Mouse (Mus musculus) spleen, embryonic (tissue): ENCODE results near the gene 1500015O10Rik.

Source experiments
- CTCF ChIA-PET: fragments of 350-600 bp; sonication (Branson Sonifier 250); formaldehyde crosslinking; loops from one replicate; lab custom pipeline; 2022; lab: Charles Lee

Gene 1500015O10Rik

GRCm38 (mm10) chr1:43730491-43730924 is at the start of gene 1500015O10Rik:
Gene 1500015O10Rik (plus strand): TSS chr1:43730602.
- CTCF ChIA-PET: no interaction called here

GRCm38 (mm10) chr1:43689983-43690382 is 40.4 kb upstream of the 1500015O10Rik start:
- CTCF ChIA-PET: no interaction called here

GRCm38 (mm10) chr1:43690507-43690906 is 39.9 kb upstream of the 1500015O10Rik start:
- CTCF ChIA-PET: no interaction called here

GRCm38 (mm10) chr1:43694076-43694475 is 36.3 kb upstream of the 1500015O10Rik start:
- CTCF ChIA-PET: interaction anchor here (0.6 kb wide), 1 partner anchor 12 kb away, joined by 7 read pairs; no protein-coding TSS in a partner anchor

- CTCF ChIA-PET: no interaction called here
Observed at GRCm38 (mm10) chr1:43694851-43695545, 35.4 kb upstream of the 1500015O10Rik start.

- CTCF ChIA-PET: interaction anchor here (0.6 kb wide), 1 partner anchor 111 kb away, joined by 3 read pairs; no protein-coding TSS in a partner anchor
Observed at GRCm38 (mm10) chr1:43698577-43699000, 31.8 kb upstream of the 1500015O10Rik start.

GRCm38 (mm10) chr1:43714841-43715240 is 15.6 kb upstream of the 1500015O10Rik start:
- CTCF ChIA-PET: no interaction called here

GRCm38 (mm10) chr1:43717967-43718366 is 12.4 kb upstream of the 1500015O10Rik start:
- CTCF ChIA-PET: no interaction called here

- CTCF ChIA-PET: interaction anchor here (1.0 kb wide), 1 partner anchor 22 kb away, joined by 7 read pairs; no protein-coding TSS in a partner anchor
Observed at GRCm38 (mm10) chr1:43718793-43719192, 11.6 kb upstream of the 1500015O10Rik start.

- CTCF ChIA-PET: no interaction called here
Observed at GRCm38 (mm10) chr1:43722459-43722858, 7.9 kb upstream of the 1500015O10Rik start.

- CTCF ChIA-PET: interaction anchor here (0.6 kb wide), 1 partner anchor 27 kb away, joined by 3 read pairs; no protein-coding TSS in a partner anchor
Observed at GRCm38 (mm10) chr1:43732100-43732499, 1.7 kb downstream of the 1500015O10Rik start.

- CTCF ChIA-PET: interaction anchor here (0.6 kb wide), 1 partner anchor 26 kb away, joined by 3 read pairs; no protein-coding TSS in a partner anchor
Observed at GRCm38 (mm10) chr1:43732657-43733056, 2.3 kb downstream of the 1500015O10Rik start.

GRCm38 (mm10) chr1:43737812-43738518 is 7.6 kb downstream of the 1500015O10Rik start:
- CTCF ChIA-PET: no interaction called here

GRCm38 (mm10) chr1:43738519-43738894 is 8.1 kb downstream of the 1500015O10Rik start:
- CTCF ChIA-PET: no interaction called here

GRCm38 (mm10) chr1:43754448-43755312 is 24.3 kb downstream of the 1500015O10Rik start:
- CTCF ChIA-PET: interaction anchor here (0.6 kb wide), 1 partner anchor 292 kb away, joined by 7 read pairs; no protein-coding TSS in a partner anchor

GRCm38 (mm10) chr1:43760085-43760484 is 29.7 kb downstream of the 1500015O10Rik start:
- CTCF ChIA-PET: interaction anchor here (1.1 kb wide), 1 partner anchor 139 kb away, joined by 3 read pairs; no protein-coding TSS in a partner anchor

- CTCF ChIA-PET: no interaction called here
Observed at GRCm38 (mm10) chr1:43764481-43764880, 34.1 kb downstream of the 1500015O10Rik start.

- CTCF ChIA-PET: interaction anchor here (0.6 kb wide), 1 partner anchor 314 kb away, joined by 3 read pairs; no protein-coding TSS in a partner anchor
Observed at GRCm38 (mm10) chr1:43766328-43766727, 35.9 kb downstream of the 1500015O10Rik start.

GRCm38 (mm10) chr1:43768385-43768990 is 38.1 kb downstream of the 1500015O10Rik start:
- CTCF ChIA-PET: no interaction called here

- CTCF ChIA-PET: no interaction called here
Observed at GRCm38 (mm10) chr1:43769348-43769747, 38.9 kb downstream of the 1500015O10Rik start.

GRCm38 (mm10) chr1:43770032-43770431 is 39.6 kb downstream of the 1500015O10Rik start:
- CTCF ChIA-PET: no interaction called here
